10 mouse cellular contexts compared by ENCODE assay signal in genomic region chrX:8732907-8733306, GRCm38 (mm10). TPM values are rescaled to one million over a fixed set of nuclear protein-coding genes. Genes with fewer than 3 reads are reported as not detected.
DNase-seq lines count a peak whose midpoint lies in the region.
"Had no signal": no experiment of that assay in that cellular context is flagged by ENCODE, and none has a peak within 500 bp of the region (broad histone marks: within the 10 kb centered on the region; RNA-seq: fewer than 3 reads in every experiment).

No protein-coding gene starts in this region.

- no peaks in the 10 kb centered on the region for H3K36me3 ChIP-seq in midbrain, embryonic 10.5 days
- H3K36me3 ChIP-seq: embryonic facial prominence, embryonic 15.5 days; liver, embryonic 13.5 days had no signal

- peaks cover 26% of the 10 kb centered on the region for H3K9me3 ChIP-seq in midbrain, embryonic 10.5 days (replicated peaks)
- H3K9me3 ChIP-seq: embryonic facial prominence, embryonic 15.5 days; liver, embryonic 13.5 days had no signal

- 53% methylated on average over 5 of the region's 5 CpGs for WGBS in midbrain, embryonic 10.5 days

- H3K27me3 ChIP-seq in midbrain, embryonic 10.5 days (ENCODE audit: low read depth, poor library complexity, severe bottlenecking), result no peaks in the 10 kb centered on the region
- H3K27me3 ChIP-seq: embryonic facial prominence, embryonic 15.5 days; liver, embryonic 13.5 days had no signal

- H3K4me3 ChIP-seq in midbrain, embryonic 10.5 days, result no peak overlapping the region
- H3K4me3 ChIP-seq: embryonic facial prominence, embryonic 15.5 days; liver, embryonic 13.5 days had no signal

- DNase-seq in kidney, adult 18-20 months, result peak; percentile 16
- no peak for DNase-seq in kidney, adult 11 months
- DNase-seq in ES-CJ7 (ENCODE audit: low read depth, low spot score), result peak; percentile 78
- DNase-seq in adrenal gland, postnatal 10 days, result peak; percentile 33
- peak; percentile 2 for DNase-seq in fibroblast of lung, adult 2 months (ENCODE audit: low read depth)
- peak; percentile 13 for DNase-seq in left cerebral cortex, postnatal 4 days
- no peak for DNase-seq in natural killer cell, adult 2 months (ENCODE audit: low spot score in 2 of 2)
- no peak for DNase-seq in midbrain, embryonic 10.5 days (ENCODE audit: low spot score)
- DNase-seq: liver, embryonic 13.5 days had no signal

- intact Hi-C loops in left cerebral cortex, postnatal 4 days (cut with DNase I), result loop anchor here (10.0 kb wide), 1 partner anchor 118 kb away; no protein-coding TSS in a partner anchor

- H3K27ac ChIP-seq in midbrain, embryonic 10.5 days (replicated peaks), result no peak overlapping the region
- H3K27ac ChIP-seq: embryonic facial prominence, embryonic 15.5 days; liver, embryonic 13.5 days had no signal

- no peaks in the 10 kb centered on the region for H3K4me1 ChIP-seq in midbrain, embryonic 10.5 days
- H3K4me1 ChIP-seq: embryonic facial prominence, embryonic 15.5 days; liver, embryonic 13.5 days had no signal

RNA-seq across cellular contexts. Expression of gene Ssx9, which starts 15.3 kb away (rescaled TPM):
- not detected for total RNA-seq in adrenal gland, postnatal 10 days (2021)
- not detected for total RNA-seq in left cerebral cortex, postnatal 4 days (2021)
- not detected in 2 replicates for polyA plus RNA-seq in midbrain, embryonic 10.5 days (2016; fragmentation: Nextera tagmentation; extraction: Ambion mirVana)
- polyA plus RNA-seq: embryonic facial prominence, embryonic 15.5 days; liver, embryonic 13.5 days had no signal

RNA-seq across cellular contexts. Expression of gene Ssxb8, which starts 42.3 kb away (rescaled TPM):
- not detected for total RNA-seq in adrenal gland, postnatal 10 days (2021)
- total RNA-seq in left cerebral cortex, postnatal 4 days (2021), result not detected
- not detected in 2 replicates for polyA plus RNA-seq in midbrain, embryonic 10.5 days (2016; fragmentation: Nextera tagmentation; extraction: Ambion mirVana)
- polyA plus RNA-seq: embryonic facial prominence, embryonic 15.5 days; liver, embryonic 13.5 days had no signal

Comparison
In these comparisons a context has a peak if more than half of its experiments do, and no peak if none do; other contexts are left out.
1. DNase-seq: peak in kidney, adult 18-20 months (single experiment), ES-CJ7 (single experiment), adrenal gland, postnatal 10 days (single experiment), fibroblast of lung, adult 2 months (single experiment) and left cerebral cortex, postnatal 4 days (single experiment); none in kidney, adult 11 months (single experiment), natural killer cell, adult 2 months (0 of 2) and midbrain, embryonic 10.5 days (single experiment).